Mouse (Mus musculus) liver, adult 2 months (tissue): ENCODE data around the gene Desi2. TPM values are rescaled to one million over a fixed set of nuclear protein-coding genes. Genes with fewer than 3 reads are reported as not detected.
"Not testable (repeated sequence)": the region's sequence is repeated elsewhere in the genome, so short reads cannot be mapped to it uniquely, and the experiment has no call there.

Source experiments
- DNase-seq: peaks from one replicate; pipeline ENCODE4 v3.0.0-alpha.2; 2011; ENCODE audit warnings: low read depth, low spot score; ENCODE audit errors: extremely low read depth
- H3K27ac ChIP-seq: fragments of 200-500 bp; replicated peaks from 2 replicates; pipeline ENCODE4 v1.5.1; 2012; ENCODE audit warnings: low read depth, mild to moderate bottlenecking, control low read depth, inconsistent platforms, low read length; ENCODE audit not compliant: insufficient read depth
- H3K27me3 ChIP-seq: fragments of 200-500 bp; 2 replicates; pipeline ENCODE4 v1.6.1; 2012; ENCODE audit warnings: mild to moderate bottlenecking, moderate library complexity, low read length, inconsistent platforms; ENCODE audit not compliant: control insufficient read depth, insufficient read depth
- H3K36me3 ChIP-seq: fragments of 200-500 bp; 2 replicates; pipeline ENCODE4 v1.6.1; 2012; ENCODE audit warnings: low read length, inconsistent platforms; ENCODE audit not compliant: control insufficient read depth, insufficient read depth
- H3K4me1 ChIP-seq: fragments of 200-500 bp; 2 replicates; pipeline ENCODE4 v1.6.1; 2011; ENCODE audit warnings: low read length; ENCODE audit not compliant: control insufficient read depth, insufficient read depth
- H3K4me3 ChIP-seq: fragments of 200-500 bp; 2 replicates; pipeline ENCODE4 v1.5.1; 2011; ENCODE audit warnings: low read depth, mild to moderate bottlenecking, control low read depth, low read length, moderate library complexity; ENCODE audit not compliant: insufficient read depth
- H3K79me2 ChIP-seq: fragments of 200-500 bp; 2 replicates; pipeline ENCODE4 v1.6.1; 2012; ENCODE audit warnings: inconsistent platforms, mild to moderate bottlenecking, low read length, moderate library complexity; ENCODE audit not compliant: control insufficient read depth, insufficient read depth
- H3K9ac ChIP-seq: fragments of 200-500 bp; 2 replicates; pipeline ENCODE4 v1.6.1; 2012; ENCODE audit warnings: low read depth, mild to moderate bottlenecking, control low read depth, inconsistent platforms, low read length
- CTCF ChIP-seq: fragments of 200-500 bp; IDR thresholded peaks from 2 replicates; pipeline ENCODE4 v1.5.1; 2011; ENCODE audit warnings: low read depth, low read length, control low read depth
- POLR2A ChIP-seq: fragments of 200-500 bp; IDR thresholded peaks from 2 replicates; pipeline ENCODE4 v1.6.1; 2011; ENCODE audit warnings: low read length, control low read depth; ENCODE audit not compliant: insufficient read depth; ENCODE audit errors: extremely low read depth
- WGBS: fragments of 180-500 bp; shearing (Covaris S2); methylation state at CpG from one replicate; pipeline ENCODE4 v1.1.7; 2018; 5-methylcytosine and 5-hydroxymethylcytosine counted together
- polyA plus RNA-seq: library from polyadenylated mRNA; depleted of rRNA; stranded (reverse); fragments of >200 nt; gene quantifications from 2 replicates; pipeline ENCODE4 v1.2.3, GENCODE M21; 2012; rRNA removed
- total RNA-seq: library from RNA; depleted of rRNA; stranded (reverse); fragments of >200 nt; gene quantifications from 2 replicates; pipeline ENCODE4 v1.2.3, GENCODE M21; 2014; rRNA removed

Gene Desi2
- total RNA-seq = 5.6 and 6.8 TPM in 2 replicates
- 7.2 and 7.7 TPM in 2 replicates for polyA plus RNA-seq

GRCm38 (mm10) chr1:178187216-178187791 lies at the start of gene Desi2:
Gene Desi2, plus strand, starts transcription at chr1:178187417.
- H3K4me1 ChIP-seq, H3K27me3 ChIP-seq, H3K36me3 ChIP-seq, H3K79me2 ChIP-seq: not testable (repeated sequence)
- Histone ChIP-seq H3K27ac (peak within 1 kb of the TSS; percentile 90), H3K4me3 (peak within 1 kb of the TSS; percentile 95), H3K9ac (peak within 1 kb of the TSS; percentile 89)
- under 1% methylated on average over 37 of the region's 37 CpGs for WGBS
- 0 out of 2 replicates have a peak, but pooled peaks have one; percentile 19 for TF ChIP-seq POLR2A
- peak; percentile 99 for DNase-seq

GRCm38 (mm10) chr1:178146513-178146912 lies 40.7 kb upstream of the Desi2 start:
- H3K4me3 ChIP-seq, H3K79me2 ChIP-seq, H3K4me1 ChIP-seq, H3K9ac ChIP-seq, H3K27me3 ChIP-seq, H3K27ac ChIP-seq, H3K36me3 ChIP-seq: not testable (repeated sequence)
- WGBS = 3% methylated on average over 1 of the region's 2 CpGs
- TF ChIP-seq CTCF = peak; percentile 31; the same call in 1 of the 2 replicates
- peak; percentile 22 for DNase-seq

GRCm38 (mm10) chr1:178146915-178147314 lies 40.3 kb upstream of the Desi2 start:
- H3K36me3 ChIP-seq, H3K27me3 ChIP-seq, H3K4me3 ChIP-seq, H3K27ac ChIP-seq, H3K79me2 ChIP-seq, H3K4me1 ChIP-seq, H3K9ac ChIP-seq: not testable (repeated sequence)
- DNase-seq = peak; percentile 9
- 61% methylated on average over 3 of the region's 4 CpGs for WGBS

- Histone ChIP-seq H3K4me1 (no peaks in the 10 kb centered on the region), H3K36me3 (no peaks in the 10 kb centered on the region), H3K4me3 (no peak overlapping the region), H3K79me2 (no peaks in the 10 kb centered on the region), H3K27me3 (no peaks in the 10 kb centered on the region), H3K27ac (no peak overlapping the region), H3K9ac (no peak overlapping the region)
- 100% methylated on average over 2 of the region's 2 CpGs for WGBS
- no peak for DNase-seq
- TF ChIP-seq POLR2A (no peak), CTCF (no peak)
Measured at GRCm38 (mm10) chr1:178182251-178182650, 5.0 kb upstream of the Desi2 start.

GRCm38 (mm10) chr1:178185591-178185990 lies 1.6 kb upstream of the Desi2 start:
- Histone ChIP-seq H3K4me3 (no peak overlapping the region), H3K4me1 (peaks cover 7% of the 10 kb centered on the region; the same call in 1 of the 2 replicates), H3K79me2 (no peaks in the 10 kb centered on the region; the same call in 1 of the 2 replicates), H3K27ac (no peak overlapping the region), H3K36me3 (no peaks in the 10 kb centered on the region), H3K9ac (no peak overlapping the region), H3K27me3 (no peaks in the 10 kb centered on the region)
- no peak for DNase-seq
- TF ChIP-seq CTCF = no peak
- TF ChIP-seq POLR2A = no peak

GRCm38 (mm10) chr1:178187810-178188209 lies 593 bp downstream of the Desi2 start:
- 2% methylated on average over 23 of the region's 38 CpGs for WGBS
- not testable (repeated sequence) for H3K36me3 ChIP-seq, H3K27me3 ChIP-seq, H3K79me2 ChIP-seq, H3K4me1 ChIP-seq, DNase-seq
- TF ChIP-seq CTCF = peak; percentile 41
- Histone ChIP-seq H3K27ac (peak overlapping the region; percentile 89), H3K4me3 (peak overlapping the region; percentile 95), H3K9ac (peak overlapping the region; percentile 89)
